Mouse (Mus musculus): Measurements from ENCODE around the gene Olfr867. TPM values are rescaled to one million over a fixed set of nuclear protein-coding genes. Genes with fewer than 3 reads are reported as not detected.

Olfr867 gene
- polyA plus RNA-seq (2016; fragmentation: Nextera tagmentation; extraction: Ambion mirVana), result not detected in 2 replicates

DNA sequence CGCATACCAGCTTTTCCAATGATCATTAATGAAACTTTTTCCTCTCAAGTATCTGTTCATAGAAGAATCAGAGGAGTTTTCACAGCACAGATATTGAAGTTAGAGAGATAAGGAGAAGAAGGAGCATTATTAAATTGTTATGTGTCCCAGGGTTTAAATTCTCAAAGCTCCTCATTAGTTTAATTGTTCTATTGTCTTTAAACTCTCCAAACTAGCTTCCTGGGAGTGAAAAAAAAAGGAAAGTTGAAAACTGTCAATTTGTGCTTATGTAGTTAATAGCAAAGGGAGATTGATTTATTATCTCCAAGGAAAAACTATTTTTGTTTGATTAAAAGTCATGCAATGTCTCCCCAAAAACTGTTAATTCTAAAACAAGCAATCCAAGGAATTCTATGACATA is at the start of gene Olfr867:
Olfr867 (minus strand) TSS at position 101 of the 400 bp plus-strand sequence.
- Histone ChIP-seq H3K9me3 (peaks cover 25% of the 10 kb centered on the region; the same call in 1 of the 2 replicates), H3K36me3 (no peaks in the 10 kb centered on the region), H3K4me3 (no peak within 1 kb of the TSS), H3K27me3 (ENCODE audit: insufficient read depth, poor library complexity, severe bottlenecking) (no peaks in the 10 kb centered on the region), H3K27ac (no peak within 1 kb of the TSS), H3K4me1 (replicated peaks) (no peaks in the 10 kb centered on the region)
- no peak for DNase-seq (ENCODE audit: low spot score)
- WGBS, result 83% methylated on average over 1 of the region's 1 CpGs

DNA sequence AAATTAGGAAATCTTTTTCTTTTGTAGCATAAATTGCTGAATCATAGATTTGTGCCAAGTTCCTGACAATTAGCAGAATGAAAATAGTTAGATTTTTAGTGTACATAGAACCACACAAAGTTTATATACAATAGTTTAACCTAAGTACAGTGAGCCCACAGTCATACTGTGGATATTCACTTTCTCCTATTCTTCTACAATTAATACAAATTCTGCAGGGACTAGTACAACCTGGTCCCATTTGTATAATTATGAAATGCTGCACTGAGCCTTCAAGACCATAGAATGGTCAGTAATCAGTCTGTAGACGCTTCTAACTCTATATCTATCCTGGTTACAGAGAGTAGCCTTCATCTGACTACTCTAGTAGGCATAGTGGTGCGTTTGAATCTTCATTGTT is 41.0 kb upstream of the Olfr867 start, which contains the start of gene Olfr868:
Olfr868 (plus strand) TSS at position 301 of the 400 bp plus-strand sequence.
- peaks cover 15% of the 10 kb centered on the region for H3K9me3 ChIP-seq
- DNase-seq (ENCODE audit: low spot score), result no peak
- no peaks in the 10 kb centered on the region for H3K27me3 ChIP-seq (ENCODE audit: insufficient read depth, poor library complexity, severe bottlenecking)
- H3K4me3 ChIP-seq, result no peak within 1 kb of the TSS
- 52% methylated on average over 2 of the region's 2 CpGs for WGBS
- no peaks in the 10 kb centered on the region for H3K4me1 ChIP-seq (replicated peaks)
- no peaks in the 10 kb centered on the region for H3K36me3 ChIP-seq
- no peak within 1 kb of the TSS for H3K27ac ChIP-seq

DNA sequence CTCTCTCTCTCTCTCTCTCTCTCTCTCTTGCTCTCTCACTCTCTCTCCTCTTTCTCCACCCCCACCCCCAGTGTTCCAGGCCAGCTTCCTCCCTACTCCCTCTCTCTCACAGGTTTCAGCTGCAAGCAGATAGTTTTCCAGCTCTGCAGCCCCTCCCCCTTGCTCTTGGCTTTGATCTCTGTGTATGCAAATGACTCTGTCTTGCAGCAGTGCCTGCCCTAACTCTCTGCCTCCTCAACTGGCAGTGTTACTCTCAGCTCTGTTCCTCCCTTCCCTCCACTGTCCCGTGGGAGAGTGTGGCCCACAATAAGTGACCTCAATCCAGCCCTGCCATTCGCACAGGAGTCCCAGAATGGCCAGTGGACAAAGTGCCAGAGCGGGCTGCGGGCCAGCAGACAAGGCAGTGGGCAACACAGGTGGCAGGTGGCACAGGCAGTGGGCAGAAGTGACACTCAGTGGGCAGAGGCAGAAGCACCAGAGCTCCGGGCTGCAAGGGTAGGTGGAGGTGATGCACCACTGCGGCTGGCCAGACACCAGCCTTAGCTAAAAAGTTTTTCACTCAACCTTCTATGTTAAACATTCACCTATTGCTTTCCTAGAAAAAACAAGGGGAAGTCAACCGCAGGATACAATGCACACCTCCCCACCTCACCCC is 16.3 kb upstream of the Olfr867 start:
- Histone ChIP-seq H3K27ac (no peak overlapping the region), H3K27me3 (ENCODE audit: insufficient read depth, poor library complexity, severe bottlenecking) (no peaks in the 10 kb centered on the region), H3K4me3 (no peak overlapping the region), H3K4me1 (replicated peaks) (no peaks in the 10 kb centered on the region), H3K9me3 (peaks cover 73% of the 10 kb centered on the region), H3K36me3 (no peaks in the 10 kb centered on the region)
- DNase-seq (ENCODE audit: low spot score), result no peak
- 65% methylated on average over 7 of the region's 7 CpGs for WGBS

DNA sequence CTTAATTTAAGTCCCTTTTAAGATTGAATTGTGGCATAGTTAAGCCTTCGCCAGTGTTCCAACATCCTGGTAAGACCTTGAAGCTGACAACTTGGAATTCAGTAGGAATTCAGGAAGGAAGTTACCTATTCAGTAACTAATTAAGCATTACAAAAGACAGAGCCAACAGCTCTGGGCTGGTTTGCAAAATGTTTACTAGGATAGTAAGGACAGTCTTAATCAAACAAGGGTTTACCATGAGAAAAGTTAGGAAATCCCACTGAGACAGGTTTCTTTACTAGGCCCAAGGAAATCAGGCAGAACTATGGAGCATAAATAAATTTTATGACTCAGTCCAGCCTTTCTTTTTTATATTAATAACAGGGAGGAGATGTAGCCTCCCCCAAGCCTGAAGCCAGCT is 13.9 kb upstream of the Olfr867 start:
- Histone ChIP-seq H3K4me1 (replicated peaks) (no peaks in the 10 kb centered on the region), H3K27ac (no peak overlapping the region), H3K36me3 (no peaks in the 10 kb centered on the region), H3K27me3 (ENCODE audit: insufficient read depth, poor library complexity, severe bottlenecking) (no peaks in the 10 kb centered on the region), H3K4me3 (no peak overlapping the region), H3K9me3 (peaks cover 56% of the 10 kb centered on the region)
- WGBS, result 91% methylated on average over 1 of the region's 1 CpGs
- DNase-seq (ENCODE audit: low spot score), result no peak

DNA sequence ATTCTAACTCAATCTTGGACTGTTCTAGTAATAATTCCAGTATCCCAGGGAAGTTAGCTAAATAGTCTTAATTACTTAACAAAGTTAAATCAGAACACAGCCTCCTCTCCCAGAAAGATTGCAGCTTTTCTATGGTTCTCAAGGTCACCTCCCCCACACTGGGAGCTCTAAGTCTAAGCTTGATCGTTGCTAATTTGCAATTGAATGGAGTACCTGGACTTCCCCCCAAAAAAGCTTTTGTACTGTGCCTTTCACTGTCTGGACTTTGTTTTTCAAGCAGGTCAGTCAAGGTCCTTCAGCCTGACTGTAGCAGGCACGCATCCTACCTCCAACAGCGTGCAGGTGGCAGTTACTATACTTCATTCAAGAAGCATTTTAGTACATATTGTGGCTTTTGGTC is 12.9 kb upstream of the Olfr867 start:
- WGBS, result 75% methylated on average over 3 of the region's 3 CpGs
- Histone ChIP-seq H3K9me3 (peaks cover 46% of the 10 kb centered on the region), H3K27me3 (ENCODE audit: insufficient read depth, poor library complexity, severe bottlenecking) (no peaks in the 10 kb centered on the region), H3K36me3 (no peaks in the 10 kb centered on the region), H3K4me1 (replicated peaks) (no peaks in the 10 kb centered on the region), H3K4me3 (no peak overlapping the region), H3K27ac (no peak overlapping the region)
- no peak for DNase-seq (ENCODE audit: low spot score)

DNA sequence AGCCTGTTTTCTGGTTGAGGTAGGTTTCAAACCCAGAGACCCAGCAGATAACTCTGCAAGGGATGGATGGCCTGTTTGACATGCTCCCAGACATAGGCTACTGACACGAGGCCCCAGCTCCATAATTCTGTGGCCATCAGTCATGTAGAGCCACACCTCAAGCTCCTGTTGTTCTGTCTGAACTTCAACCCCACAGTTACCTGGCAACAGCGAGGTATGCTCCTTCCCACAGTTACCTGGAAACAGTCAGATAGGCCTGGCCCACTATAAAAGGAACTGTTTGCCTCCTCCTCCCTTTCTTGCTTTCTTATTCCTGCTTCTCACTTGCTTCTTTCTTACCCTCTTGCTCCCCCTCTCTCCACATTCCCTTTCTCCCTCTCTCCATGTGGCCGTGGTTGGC is 9.4 kb downstream of the Olfr867 start:
- 79% methylated on average over 3 of the region's 3 CpGs for WGBS
- DNase-seq (ENCODE audit: low spot score), result no peak
- H3K36me3 ChIP-seq, result no peaks in the 10 kb centered on the region
- H3K4me1 ChIP-seq (replicated peaks), result no peaks in the 10 kb centered on the region
- H3K9me3 ChIP-seq, result peaks cover 36% of the 10 kb centered on the region
- no peak overlapping the region for H3K4me3 ChIP-seq
- no peak overlapping the region for H3K27ac ChIP-seq
- no peaks in the 10 kb centered on the region for H3K27me3 ChIP-seq (ENCODE audit: insufficient read depth, poor library complexity, severe bottlenecking)

DNA sequence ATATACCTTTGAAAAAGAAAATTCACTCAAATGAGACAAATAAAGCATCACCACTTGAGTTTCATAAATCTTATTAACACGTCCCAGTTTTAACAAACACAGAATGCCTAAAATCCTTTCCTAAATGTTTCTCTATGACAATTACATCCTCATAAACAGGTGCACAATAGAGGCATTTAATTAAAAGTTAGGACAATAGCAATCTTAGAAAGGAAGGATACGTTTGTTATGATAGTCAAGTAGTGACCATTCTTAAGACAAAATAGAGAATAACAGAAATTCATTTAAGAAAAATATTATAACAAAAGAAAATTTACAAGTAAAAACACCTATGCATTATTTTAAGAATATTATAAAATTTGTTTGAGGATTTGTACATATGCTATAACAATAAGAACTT is 29.4 kb downstream of the Olfr867 start, which contains the start of gene Olfr866:
Olfr866 (minus strand) TSS at position 101 of the 400 bp plus-strand sequence.
- 86% methylated on average over 2 of the region's 2 CpGs for WGBS
- H3K4me3 ChIP-seq, result no peak within 1 kb of the TSS
- no peaks in the 10 kb centered on the region for H3K4me1 ChIP-seq (replicated peaks)
- no peak within 1 kb of the TSS for H3K27ac ChIP-seq
- DNase-seq (ENCODE audit: low spot score), result no peak
- peaks cover 9% of the 10 kb centered on the region; the same call in 1 of the 2 replicates for H3K9me3 ChIP-seq
- H3K36me3 ChIP-seq, result no peaks in the 10 kb centered on the region
- no peaks in the 10 kb centered on the region for H3K27me3 ChIP-seq (ENCODE audit: insufficient read depth, poor library complexity, severe bottlenecking)

Other genes starting within 250 kb of the Olfr867 start
- gene Olfr860, start 207.8 kb downstream of the Olfr867 start, polyA plus RNA-seq (2016; fragmentation: Nextera tagmentation; extraction: Ambion mirVana), result not detected in 2 replicates
- gene Olfr862, start 169.6 kb downstream of the Olfr867 start, polyA plus RNA-seq (2016; fragmentation: Nextera tagmentation; extraction: Ambion mirVana), result not detected in 2 replicates
- 0.16 TPM in 2 replicates for gene Olfr77, start 140.7 kb downstream of the Olfr867 start, polyA plus RNA-seq (2016; fragmentation: Nextera tagmentation; extraction: Ambion mirVana)
- gene Olfr866, start 29.5 kb downstream of the Olfr867 start, polyA plus RNA-seq (2016; fragmentation: Nextera tagmentation; extraction: Ambion mirVana), result not detected in 2 replicates
- not detected in 2 replicates for gene Olfr868, start 41.1 kb upstream of the Olfr867 start, polyA plus RNA-seq (2016; fragmentation: Nextera tagmentation; extraction: Ambion mirVana)
- not detected in 2 replicates for gene Olfr869, start 71.4 kb upstream of the Olfr867 start, polyA plus RNA-seq (2016; fragmentation: Nextera tagmentation; extraction: Ambion mirVana)
- not detected in 2 replicates for gene Olfr870, start 116.5 kb upstream of the Olfr867 start, polyA plus RNA-seq (2016; fragmentation: Nextera tagmentation; extraction: Ambion mirVana)
- gene Olfr871, start 154.6 kb upstream of the Olfr867 start, polyA plus RNA-seq (2016; fragmentation: Nextera tagmentation; extraction: Ambion mirVana), result not detected in 2 replicates
- not detected in 2 replicates for gene Olfr872, start 179.6 kb upstream of the Olfr867 start, polyA plus RNA-seq (2016; fragmentation: Nextera tagmentation; extraction: Ambion mirVana)
- gene Olfr39, start 224.8 kb upstream of the Olfr867 start, polyA plus RNA-seq (2016; fragmentation: Nextera tagmentation; extraction: Ambion mirVana), result not detected in 2 replicates
- gene Olfr873, start 241.0 kb upstream of the Olfr867 start, polyA plus RNA-seq (2016; fragmentation: Nextera tagmentation; extraction: Ambion mirVana), result not detected in 2 replicates